Mouse (Mus musculus) thymus, adult 2 months (tissue): Measurements from ENCODE around the gene Cdc14b.

Source experiments
- CTCF ChIP-seq: fragments of 200-500 bp; IDR thresholded peaks from 2 replicates; pipeline ENCODE4 v1.5.1; 2012; ENCODE audit warnings: mild to moderate bottlenecking, control low read depth, low read length, moderate library complexity, borderline replicate concordance; ENCODE audit not compliant: control insufficient read depth, poor library complexity, insufficient read depth; ENCODE audit errors: extremely low read depth
- POLR2A ChIP-seq: fragments of 200-500 bp; IDR thresholded peaks from 2 replicates; pipeline ENCODE4 v1.6.1; 2012; ENCODE audit warnings: mild to moderate bottlenecking, low read length, control low read depth, moderate library complexity; ENCODE audit not compliant: control insufficient read depth, poor library complexity, insufficient read depth; ENCODE audit errors: extremely low read depth

DNA sequence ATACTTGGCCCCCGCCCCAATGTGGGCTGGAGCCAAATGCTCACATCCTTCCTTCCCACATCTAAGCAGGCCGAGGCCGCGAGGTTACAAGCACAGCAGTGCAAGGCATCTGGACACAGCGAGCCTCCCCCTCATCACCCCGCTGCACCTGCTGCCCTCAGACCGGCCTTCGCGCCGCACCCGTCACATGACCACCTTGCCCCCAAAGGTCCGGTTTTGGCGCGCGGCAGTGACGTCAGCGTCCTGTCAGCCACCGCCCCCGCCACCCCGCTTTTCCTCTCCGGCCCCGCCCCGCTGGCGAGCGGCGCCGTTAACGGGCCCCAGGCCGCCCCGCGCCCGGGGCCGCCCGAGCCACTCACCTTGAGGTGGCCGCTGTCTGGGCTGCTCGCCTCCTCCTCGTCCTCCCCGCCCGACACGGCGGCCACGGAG lies 122.8 kb downstream of the Cdc14b start:
- TF ChIP-seq CTCF (no peak), POLR2A (no peak)
